12 mouse cellular contexts compared by ENCODE assay signal in the genomic region with DNA sequence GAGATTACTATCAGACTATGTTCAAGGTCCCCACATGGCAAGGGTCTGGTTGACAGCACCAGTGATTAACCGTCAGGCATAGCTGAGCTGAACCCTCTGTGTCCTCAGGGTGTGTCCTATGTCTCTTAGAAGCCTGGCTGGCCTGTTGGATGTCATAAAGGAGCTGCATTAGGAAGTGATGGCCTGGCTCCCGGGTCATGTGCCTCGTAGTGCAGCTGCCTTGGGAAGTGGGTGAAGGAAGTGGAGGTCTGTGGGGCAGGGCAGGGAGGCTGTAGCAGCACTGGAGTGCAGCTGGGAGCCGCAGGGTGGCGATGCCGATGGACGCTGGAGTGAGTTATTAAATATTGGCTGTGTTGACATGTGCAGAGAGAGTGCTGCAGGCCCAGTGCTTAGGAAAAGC.
A peak's percentile ranks its signal among the peaks of the same experiment; 100 is the strongest.
DNase-seq lines count a peak whose midpoint lies in the region; ATAC-seq lines count a peak whose summit lies in the region.
"Had no signal": no experiment of that assay in that cellular context is flagged by ENCODE, and none has a peak within 500 bp of the region (broad histone marks: within the 10 kb centered on the region; RNA-seq: fewer than 3 reads in every experiment).

No protein-coding gene starts in this region.

- H3K27me3 ChIP-seq in midbrain, embryonic 16.5 days (ENCODE audit: control insufficient read depth, insufficient read depth, low read depth, low read length): no peaks in the 10 kb centered on the region
- H3K27me3 ChIP-seq: heart, embryonic 15.5 days; midbrain, embryonic 15.5 days had no signal

- peaks cover 21% of the 10 kb centered on the region; the same call in 1 of the 2 replicates for H3K4me1 ChIP-seq in midbrain, embryonic 16.5 days (ENCODE audit: control insufficient read depth, insufficient read depth, low read length)

- H3K9ac ChIP-seq in midbrain, embryonic 16.5 days (ENCODE audit: low read depth, low read length): no peak overlapping the region
- H3K9ac ChIP-seq: forebrain, postnatal 0 days; heart, embryonic 15.5 days; midbrain, embryonic 15.5 days had no signal

- H3K4me2 ChIP-seq in midbrain, embryonic 16.5 days (ENCODE audit: low read length): no peak overlapping the region
- H3K4me2 ChIP-seq: heart, embryonic 15.5 days; midbrain, embryonic 15.5 days had no signal

- peak; percentile 97 for DNase-seq in heart, adult 11 months
- no peak for DNase-seq in heart, adult 8-10 months (ENCODE audit: low spot score)
- DNase-seq in retina, postnatal 1 day: peak; percentile 59
- DNase-seq in retina, embryonic 14.5 days (ENCODE audit: low spot score): no peak
- DNase-seq in lung, postnatal 10 days: peak; percentile 50
- DNase-seq in embryo, embryonic 11 days: no peak
- DNase-seq in urinary bladder, adult 2 months (ENCODE audit: low spot score): no peak
- DNase-seq: left cerebral cortex, postnatal 4 days had no signal

- no peaks in the 10 kb centered on the region for H3K9me3 ChIP-seq in midbrain, embryonic 16.5 days (replicated peaks; ENCODE audit: control insufficient read depth, low read length, poor library complexity, severe bottlenecking)
- H3K9me3 ChIP-seq: heart, embryonic 15.5 days; midbrain, embryonic 15.5 days had no signal

- ATAC-seq in midbrain, embryonic 16.5 days: no peak
- ATAC-seq: midbrain, embryonic 15.5 days had no signal

- WGBS in midbrain, embryonic 16.5 days: 83% methylated on average over 7 of the region's 7 CpGs

- no peak overlapping the region for H3K27ac ChIP-seq in midbrain, embryonic 16.5 days (ENCODE audit: low read length)
- H3K27ac ChIP-seq: heart, embryonic 15.5 days; midbrain, embryonic 15.5 days had no signal

- no peaks in the 10 kb centered on the region for H3K36me3 ChIP-seq in midbrain, embryonic 16.5 days (ENCODE audit: control insufficient read depth, insufficient read depth, low read length)
- H3K36me3 ChIP-seq: heart, embryonic 15.5 days; midbrain, embryonic 15.5 days had no signal

- H3K4me3 ChIP-seq in midbrain, embryonic 16.5 days (ENCODE audit: low read depth, low read length): no peak overlapping the region
- H3K4me3 ChIP-seq: heart, embryonic 15.5 days; midbrain, embryonic 15.5 days had no signal

Comparison
In these comparisons a context has a peak if more than half of its experiments do, and no peak if none do; other contexts are left out.
1. DNase-seq: peak in heart, adult 11 months (single experiment), retina, postnatal 1 day (single experiment) and lung, postnatal 10 days (single experiment); none in heart, adult 8-10 months (single experiment), retina, embryonic 14.5 days (single experiment), embryo, embryonic 11 days (single experiment) and urinary bladder, adult 2 months (single experiment).